ENCODE assay signal across 8 mouse cellular contexts in genomic region chr4:141204580-141205061, GRCm38 (mm10). TPM values are rescaled to one million over a fixed set of nuclear protein-coding genes. Genes with fewer than 3 reads are reported as not detected.
DNase-seq lines count a peak whose midpoint lies in the region; ATAC-seq lines count a peak whose summit lies in the region.

No protein-coding gene starts in this region.

- intact Hi-C loops in heart, postnatal 25 days (cut with DNase I): loop anchor here (5.0 kb wide), 3 partner anchors 62 to 158 kb away; no protein-coding TSS in a partner anchor

- no peak for DNase-seq in heart, postnatal 25 days (ENCODE audit: low spot score)
- DNase-seq in A20 (ENCODE audit: low read depth, low spot score) (peak; percentile 24), ZHBTc4 (ENCODE audit: low read depth, low spot score) (peak; percentile 84)
- DNase-seq in induced T-regulatory cell, adult 2 months (ENCODE audit: low read depth): peak; percentile 31
- DNase-seq in retina, embryonic 14.5 days (ENCODE audit: low spot score): peak; percentile 71
- DNase-seq in forebrain, embryonic 11.5 days (ENCODE audit: low spot score): no peak
- DNase-seq in urinary bladder, adult 2 months (ENCODE audit: low spot score): no peak

- 39% methylated on average over 4 of the region's 4 CpGs for WGBS in heart, embryonic 13.5 days
- WGBS in forebrain, embryonic 11.5 days: 75% methylated on average over 4 of the region's 4 CpGs

- H3K4me3 ChIP-seq in heart, embryonic 13.5 days: no peak overlapping the region
- H3K4me3 ChIP-seq in forebrain, embryonic 11.5 days (ENCODE audit: low read depth, low read length): no peak overlapping the region

- peaks cover 19% of the 10 kb centered on the region for H3K4me1 ChIP-seq in heart, embryonic 13.5 days
- H3K4me1 ChIP-seq in forebrain, embryonic 11.5 days (replicated peaks; ENCODE audit: control insufficient read depth, insufficient read depth, low read length): no peaks in the 10 kb centered on the region

- H3K9me3 ChIP-seq in heart, embryonic 13.5 days: no peaks in the 10 kb centered on the region
- no peaks in the 10 kb centered on the region for H3K9me3 ChIP-seq in forebrain, embryonic 11.5 days (ENCODE audit: control insufficient read depth, low read length)

- H3K4me2 ChIP-seq in heart, embryonic 13.5 days: no peak overlapping the region
- no peak overlapping the region for H3K4me2 ChIP-seq in forebrain, embryonic 11.5 days (ENCODE audit: low read depth, low read length, severe bottlenecking)

- ATAC-seq in heart, embryonic 13.5 days (ENCODE audit: extremely low read depth, insufficient number of reproducible peaks, low FRiP score, low TSS enrichment): no peak
- no peak for ATAC-seq in forebrain, embryonic 11.5 days (replicated peaks; ENCODE audit: low FRiP score)

- no peak overlapping the region for H3K9ac ChIP-seq in heart, embryonic 13.5 days
- no peak overlapping the region for H3K9ac ChIP-seq in forebrain, embryonic 11.5 days (ENCODE audit: low read length)

- no peaks in the 10 kb centered on the region for H3K27me3 ChIP-seq in heart, embryonic 13.5 days (replicated peaks)
- H3K27me3 ChIP-seq in forebrain, embryonic 11.5 days (ENCODE audit: control insufficient read depth, insufficient read depth, low read length): no peaks in the 10 kb centered on the region

- 0 out of 2 replicates have a peak overlapping the region, but pooled peaks have one; percentile 5 for H3K27ac ChIP-seq in heart, embryonic 13.5 days (replicated peaks)
- no peak overlapping the region for H3K27ac ChIP-seq in forebrain, embryonic 11.5 days (ENCODE audit: low read depth, low read length)

- H3K36me3 ChIP-seq in heart, embryonic 13.5 days: peaks cover 39% of the 10 kb centered on the region
- H3K36me3 ChIP-seq in forebrain, embryonic 11.5 days (ENCODE audit: control insufficient read depth, insufficient read depth, low read length): peaks cover 2% of the 10 kb centered on the region; the same call in 1 of the 2 replicates

RNA-seq across cellular contexts. Expression of gene Rsg1, which starts 9.1 kb away (rescaled TPM):
- 2.3 and 3.0 TPM in 2 replicates for polyA plus RNA-seq in heart, embryonic 13.5 days (2015; fragmentation: Nextera tagmentation; extraction: Ambion mirVana)
- under 1 TPM; 0.45 to 0.60 TPM for total RNA-seq in heart, postnatal 25 days (2021)
- polyA plus RNA-seq in forebrain, embryonic 11.5 days (2014; fragmentation: Nextera tagmentation; extraction: Ambion mirVana): 5.8 and 7.8 TPM in 2 replicates
- polyA plus RNA-seq in urinary bladder, adult 2 months (2012; rRNA removed): 2.4 and 2.6 TPM in 2 replicates

RNA-seq across cellular contexts. Expression of gene Arhgef19, which starts 34.7 kb away (rescaled TPM):
- 2.2 and 3.1 TPM in 2 replicates for polyA plus RNA-seq in heart, embryonic 13.5 days (2015; fragmentation: Nextera tagmentation; extraction: Ambion mirVana)
- 10 to 100 TPM; 28.5 to 36.4 TPM for total RNA-seq in heart, postnatal 25 days (2021)
- 1.5 and 1.6 TPM in 2 replicates for polyA plus RNA-seq in forebrain, embryonic 11.5 days (2014; fragmentation: Nextera tagmentation; extraction: Ambion mirVana)
- polyA plus RNA-seq in urinary bladder, adult 2 months (2012; rRNA removed): 8.3 and 13.5 TPM in 2 replicates

RNA-seq across cellular contexts. Expression of gene Fbxo42, which starts 56.9 kb away (rescaled TPM):
- polyA plus RNA-seq in heart, embryonic 13.5 days (2015; fragmentation: Nextera tagmentation; extraction: Ambion mirVana): 12.8 and 14.2 TPM in 2 replicates
- 10 to 100 TPM in 1 of 2 experiments, 1 to 10 TPM in 1; 10.0 to 10.1 TPM for total RNA-seq in heart, postnatal 25 days (2021)
- 30.8 and 31.6 TPM in 2 replicates for polyA plus RNA-seq in forebrain, embryonic 11.5 days (2014; fragmentation: Nextera tagmentation; extraction: Ambion mirVana)
- 12.2 and 13.9 TPM in 2 replicates for polyA plus RNA-seq in urinary bladder, adult 2 months (2012; rRNA removed)

Comparison
In these comparisons a context has a peak if more than half of its experiments do, and no peak if none do; other contexts are left out.
1. DNase-seq: peak in A20 (single experiment), ZHBTc4 (single experiment), induced T-regulatory cell, adult 2 months (single experiment) and retina, embryonic 14.5 days (single experiment); none in heart, postnatal 25 days (single experiment), forebrain, embryonic 11.5 days (single experiment) and urinary bladder, adult 2 months (single experiment).